Mouse (Mus musculus) testis, adult 2 months (tissue): Measurements from ENCODE around the gene Rpp25l. TPM values are rescaled to one million over a fixed set of nuclear protein-coding genes. Genes with fewer than 3 reads are reported as not detected.

ENCODE experiments used
- H3K27ac ChIP-seq: fragments of 200-500 bp; 2 replicates; pipeline ENCODE4 v1.5.1; 2012; ENCODE audit warnings: low read depth, low read length; ENCODE audit not compliant: control insufficient read depth, insufficient read depth
- H3K27me3 ChIP-seq: fragments of 200-500 bp; 2 replicates; pipeline ENCODE4 v1.6.1; 2012; ENCODE audit warnings: mild to moderate bottlenecking, low read length, moderate library complexity; ENCODE audit not compliant: control insufficient read depth, insufficient read depth
- H3K36me3 ChIP-seq: fragments of 200-500 bp; 2 replicates; pipeline ENCODE4 v1.6.1; 2012; ENCODE audit warnings: mild to moderate bottlenecking, low read length; ENCODE audit not compliant: control insufficient read depth, insufficient read depth
- H3K4me1 ChIP-seq: fragments of 200-500 bp; 2 replicates; pipeline ENCODE4 v1.6.1; 2012; ENCODE audit warnings: low read length; ENCODE audit not compliant: control insufficient read depth, insufficient read depth
- H3K4me3 ChIP-seq: fragments of 200-500 bp; 2 replicates; pipeline ENCODE4 v1.5.1; 2012; ENCODE audit warnings: low read depth, mild to moderate bottlenecking, low read length, moderate library complexity, mixed read lengths; ENCODE audit not compliant: control insufficient read depth
- CTCF ChIP-seq: fragments of 200-500 bp; IDR thresholded peaks from 2 replicates; pipeline ENCODE4 v1.5.1; 2012; ENCODE audit warnings: low read depth, mild to moderate bottlenecking, inconsistent platforms, low read length, moderate library complexity; ENCODE audit not compliant: control insufficient read depth, insufficient read depth, insufficient replicate concordance
- POLR2A ChIP-seq: fragments of 200-500 bp; IDR thresholded peaks from 2 replicates; pipeline ENCODE4 v1.6.1; 2012; ENCODE audit warnings: low read depth, mild to moderate bottlenecking, inconsistent platforms, low read length, moderate library complexity; ENCODE audit not compliant: control insufficient read depth
- polyA plus RNA-seq: library from polyadenylated mRNA; depleted of rRNA; stranded (reverse); fragments of >200 nt; gene quantifications from 2 replicates; pipeline ENCODE4 v1.2.3, GENCODE M21; 2012

The Rpp25l gene
- polyA plus RNA-seq, 1 experiment, result 21.8 TPM

DNA sequence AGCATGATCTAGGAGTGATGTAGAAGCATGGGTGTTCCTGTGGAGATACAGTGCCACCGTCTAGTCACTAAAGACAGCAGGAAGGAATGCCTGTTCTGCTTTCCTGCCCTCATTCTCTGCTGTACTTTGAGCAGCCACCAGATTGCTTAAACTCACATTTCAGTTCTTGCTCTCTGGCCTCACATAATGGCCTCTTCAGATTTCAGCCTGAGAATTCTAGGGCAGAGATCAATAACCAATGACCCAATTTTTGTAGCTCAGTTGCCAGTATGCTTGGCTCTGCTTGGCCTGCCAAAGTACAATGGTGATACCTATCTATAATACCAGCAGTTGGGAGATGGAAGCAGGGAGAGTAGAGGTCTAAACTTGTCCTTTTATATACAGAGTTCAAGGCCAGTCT, 31.7 kb upstream of the Rpp25l start:
- Histone ChIP-seq H3K27ac (no peak overlapping the region), H3K4me3 (no peak overlapping the region), H3K4me1 (peaks cover 7% of the 10 kb centered on the region), H3K36me3 (no peaks in the 10 kb centered on the region), H3K27me3 (no peaks in the 10 kb centered on the region)
- no peak for TF ChIP-seq POLR2A
- TF ChIP-seq CTCF, result no peak

GRCm38 (mm10) chr4:41744131-41744530, 30.8 kb upstream of the Rpp25l start:
- no peaks in the 10 kb centered on the region for H3K36me3 ChIP-seq
- no peak overlapping the region for H3K4me3 ChIP-seq
- TF ChIP-seq POLR2A (no peak), CTCF (no peak)
- peaks cover 12% of the 10 kb centered on the region for H3K4me1 ChIP-seq
- H3K27ac ChIP-seq, result no peak overlapping the region
- H3K27me3 ChIP-seq, result no peaks in the 10 kb centered on the region

DNA sequence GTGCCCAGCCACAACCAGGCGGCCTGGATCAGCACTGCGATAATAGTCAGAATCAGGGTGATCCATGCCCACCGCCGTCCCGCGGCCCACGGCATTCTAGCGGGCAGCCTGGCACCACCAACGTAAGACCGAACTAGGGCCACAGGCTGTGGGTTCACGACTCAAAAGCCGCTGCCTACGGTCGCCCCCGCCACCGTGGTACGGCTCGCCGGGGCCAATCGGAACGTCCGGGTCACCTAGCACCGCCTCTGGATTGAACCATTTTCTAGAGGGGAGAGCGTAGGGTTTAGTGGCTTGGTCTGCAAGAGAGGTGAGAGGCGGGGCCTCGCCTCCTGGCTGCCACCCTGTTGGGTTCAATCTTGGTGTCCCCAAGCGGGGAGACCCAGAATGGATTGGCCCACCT, 27.8 kb upstream of the Rpp25l start:
- Histone ChIP-seq H3K4me3 (peak overlapping the region; percentile 94), H3K27me3 (no peaks in the 10 kb centered on the region), H3K4me1 (peaks cover 12% of the 10 kb centered on the region), H3K36me3 (no peaks in the 10 kb centered on the region), H3K27ac (peak overlapping the region; percentile 88)
- TF ChIP-seq CTCF (no peak), POLR2A (peak; percentile 94)

DNA sequence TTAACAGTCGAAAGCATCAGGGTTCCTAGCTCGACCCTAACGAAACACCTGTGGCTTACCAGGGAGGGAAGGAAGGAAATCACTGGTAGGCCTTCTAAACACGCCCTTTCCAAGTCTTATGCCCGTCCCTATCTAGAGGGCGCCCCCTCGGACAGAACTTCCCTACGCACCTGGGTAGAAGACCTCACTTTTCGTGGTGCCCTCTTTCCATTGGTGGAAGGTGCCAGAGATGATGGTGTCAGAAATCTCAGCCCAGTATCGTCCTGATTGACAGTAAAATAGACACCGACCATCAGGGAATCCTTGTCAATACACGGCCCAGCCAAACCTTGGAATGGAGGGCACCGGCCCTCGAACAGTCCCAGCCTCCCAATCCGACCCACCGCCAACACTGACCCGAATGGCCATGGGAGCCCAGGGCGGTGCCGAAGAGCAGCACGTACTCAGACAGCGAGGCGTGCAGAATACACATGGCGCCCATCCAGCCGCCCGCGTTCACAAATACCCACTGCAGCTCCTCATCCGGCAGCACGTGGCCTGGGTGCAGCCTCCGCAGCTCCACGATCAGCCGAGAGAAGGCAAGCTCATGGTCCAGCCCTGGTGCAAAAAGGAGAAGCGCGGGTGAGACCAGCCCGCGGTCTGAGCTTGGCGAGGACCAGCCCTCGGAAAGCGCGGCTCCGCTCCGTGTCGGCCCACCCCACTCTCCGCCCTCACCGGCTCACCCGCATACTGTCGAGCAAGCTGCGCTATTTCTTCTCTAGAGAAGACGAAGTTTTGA, 27.2 kb upstream of the Rpp25l start:
- no peak for TF ChIP-seq CTCF
- TF ChIP-seq POLR2A, result no peak
- Histone ChIP-seq H3K4me1 (peaks cover 12% of the 10 kb centered on the region), H3K27me3 (no peaks in the 10 kb centered on the region), H3K36me3 (no peaks in the 10 kb centered on the region), H3K27ac (peak overlapping the region; percentile 88), H3K4me3 (peak overlapping the region; percentile 94)

DNA sequence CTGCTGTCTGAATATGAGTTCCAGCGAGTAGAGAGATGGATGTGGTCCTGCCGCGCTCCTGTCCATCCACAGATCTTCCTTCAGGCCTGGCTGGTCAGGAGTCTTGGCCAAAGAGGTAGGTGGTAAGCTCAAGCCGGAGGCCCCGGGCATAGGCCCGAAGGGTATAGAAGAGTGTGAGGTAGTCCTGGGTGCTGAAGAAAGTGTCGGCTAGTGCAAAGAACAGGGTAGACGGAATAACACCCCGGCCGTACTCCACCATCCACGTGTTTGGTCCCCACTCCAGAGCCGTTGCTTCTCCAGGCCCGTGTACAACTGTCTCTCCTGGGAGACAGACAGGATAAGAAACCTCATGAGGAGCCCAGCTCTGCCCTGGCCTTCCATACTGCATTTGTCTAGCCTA, 25.9 kb upstream of the Rpp25l start:
- peaks cover 12% of the 10 kb centered on the region for H3K4me1 ChIP-seq
- H3K27ac ChIP-seq, result no peak overlapping the region
- no peaks in the 10 kb centered on the region for H3K27me3 ChIP-seq
- H3K4me3 ChIP-seq, result no peak overlapping the region
- no peak for TF ChIP-seq CTCF
- no peak for TF ChIP-seq POLR2A
- H3K36me3 ChIP-seq, result no peaks in the 10 kb centered on the region

- Histone ChIP-seq H3K27ac (no peak overlapping the region), H3K36me3 (no peaks in the 10 kb centered on the region), H3K4me3 (no peak overlapping the region), H3K27me3 (no peaks in the 10 kb centered on the region), H3K4me1 (peaks cover 12% of the 10 kb centered on the region)
- TF ChIP-seq CTCF, result no peak
- no peak for TF ChIP-seq POLR2A
Observed at GRCm38 (mm10) chr4:41738256-41738603, 24.9 kb upstream of the Rpp25l start.

GRCm38 (mm10) chr4:41737602-41738255, 24.4 kb upstream of the Rpp25l start:
- Histone ChIP-seq H3K27me3 (no peaks in the 10 kb centered on the region), H3K4me1 (peaks cover 12% of the 10 kb centered on the region), H3K36me3 (no peaks in the 10 kb centered on the region), H3K27ac (no peak overlapping the region), H3K4me3 (no peak overlapping the region)
- TF ChIP-seq POLR2A (no peak), CTCF (peak; percentile 67; the same call in 1 of the 2 replicates)
